Mouse (Mus musculus) lung, embryonic 16.5 days (tissue): ENCODE measurements at regions not wholly inside any gene's neighbourhood (a gene's known extent, or its start where the extent isn't known, plus 50 kb on each side); places are given as distances from the start of the nearest gene placed in this dataset.

Experiments
- ATAC-seq: fragments of 200-750 bp; cut with Nextera tagmentation; 2 replicates; pipeline ENCODE4 v1.8.0; 2017; ENCODE audit warnings: low read depth, mild to moderate bottlenecking, moderate library complexity
- H3K27ac ChIP-seq: fragments of 300-500 bp; sonication (generic); 2 replicates; pipeline ENCODE4 v1.5.1; 2014; ENCODE audit warnings: mild to moderate bottlenecking, control low read depth, low read length
- H3K27me3 ChIP-seq: fragments of 300-500 bp; sonication (generic); 2 replicates; pipeline ENCODE4 v1.6.1; 2014; ENCODE audit warnings: low read depth, low read length, mixed read lengths; ENCODE audit not compliant: control insufficient read depth, insufficient read depth
- H3K36me3 ChIP-seq: fragments of 300-500 bp; sonication (generic); 2 replicates; pipeline ENCODE4 v1.6.1; 2014; ENCODE audit warnings: low read length; ENCODE audit not compliant: control insufficient read depth, insufficient read depth
- H3K4me1 ChIP-seq: fragments of 300-500 bp; sonication (generic); replicated peaks from 2 replicates; pipeline ENCODE4 v1.6.1; 2014; ENCODE audit warnings: low read length, mixed read lengths; ENCODE audit not compliant: control insufficient read depth, insufficient read depth
- H3K4me2 ChIP-seq: fragments of 300-500 bp; sonication (generic); 2 replicates; pipeline ENCODE4 v1.6.1; 2014; ENCODE audit warnings: low read depth, low read length, control low read depth
- H3K4me3 ChIP-seq: fragments of 300-500 bp; sonication (generic); 2 replicates; pipeline ENCODE4 v1.5.1; 2014; ENCODE audit warnings: mild to moderate bottlenecking, low read length, control low read depth
- H3K9ac ChIP-seq: fragments of 300-500 bp; sonication (generic); 2 replicates; pipeline ENCODE4 v1.6.1; 2014; ENCODE audit warnings: low read length, control low read depth
- H3K9me3 ChIP-seq: fragments of 300-500 bp; sonication (generic); 2 replicates; pipeline ENCODE4 v1.6.1; 2016; ENCODE audit warnings: low read length; ENCODE audit not compliant: control insufficient read depth
- WGBS: fragments of 180-500 bp; shearing (Covaris S2); extraction: QIAGEN DNeasy Blood & Tissue Kit; methylation state at CpG from one replicate; pipeline ENCODE4 v1.1.7; 2014; 5-methylcytosine and 5-hydroxymethylcytosine counted together

- Histone ChIP-seq H3K27me3 (no peaks in the 10 kb centered on the region), H3K4me2 (no peak overlapping the region), H3K4me3 (no peak overlapping the region), H3K36me3 (no peaks in the 10 kb centered on the region), H3K9ac (no peak overlapping the region), H3K9me3 (no peaks in the 10 kb centered on the region), H3K27ac (no peak overlapping the region), H3K4me1 (no peaks in the 10 kb centered on the region)
- WGBS, result 88% methylated on average over 9 of the region's 9 CpGs
- ATAC-seq, result no peak
Observed at GRCm38 (mm10) chr10:12146942-12147537, 722.1 kb downstream of the Utrn start.

- H3K4me3 ChIP-seq, result no peak overlapping the region
- no peaks in the 10 kb centered on the region for H3K4me1 ChIP-seq
- H3K27me3 ChIP-seq, result no peaks in the 10 kb centered on the region
- no peak overlapping the region for H3K4me2 ChIP-seq
- H3K27ac ChIP-seq, result no peak overlapping the region
- H3K9ac ChIP-seq, result no peak overlapping the region
- H3K36me3 ChIP-seq, result no peaks in the 10 kb centered on the region
- H3K9me3 ChIP-seq, result no peaks in the 10 kb centered on the region
- 64% methylated on average over 3 of the region's 3 CpGs for WGBS
- ATAC-seq, result no peak
Observed at GRCm38 (mm10) chr10:12170243-12170642, 698.9 kb downstream of the Utrn start.

- no peak overlapping the region for H3K9ac ChIP-seq
- H3K4me1 ChIP-seq, result no peaks in the 10 kb centered on the region
- no peak for ATAC-seq
- H3K9me3 ChIP-seq, result no peaks in the 10 kb centered on the region
- H3K36me3 ChIP-seq, result no peaks in the 10 kb centered on the region
- H3K4me2 ChIP-seq, result no peak overlapping the region
- WGBS, result 66% methylated on average over 14 of the region's 14 CpGs
- H3K27ac ChIP-seq, result no peak overlapping the region
- H3K4me3 ChIP-seq, result no peak overlapping the region
- no peaks in the 10 kb centered on the region for H3K27me3 ChIP-seq
Observed at GRCm38 (mm10) chr10:12174200-12174818, 694.9 kb downstream of the Utrn start.

- H3K4me2 ChIP-seq, result no peak overlapping the region
- H3K4me1 ChIP-seq, result no peaks in the 10 kb centered on the region
- no peak overlapping the region for H3K4me3 ChIP-seq
- H3K27me3 ChIP-seq, result no peaks in the 10 kb centered on the region
- no peaks in the 10 kb centered on the region for H3K36me3 ChIP-seq
- 33% methylated on average over 3 of the region's 3 CpGs for WGBS
- H3K27ac ChIP-seq, result no peak overlapping the region
- H3K9ac ChIP-seq, result no peak overlapping the region
- ATAC-seq, result no peak
- H3K9me3 ChIP-seq, result no peaks in the 10 kb centered on the region
Observed at GRCm38 (mm10) chr10:12175141-12175540, 694.0 kb downstream of the Utrn start.

GRCm38 (mm10) chr10:12177482-12177881 is 691.7 kb downstream of the Utrn start:
- Histone ChIP-seq H3K4me1 (no peaks in the 10 kb centered on the region), H3K9ac (no peak overlapping the region), H3K27me3 (no peaks in the 10 kb centered on the region), H3K36me3 (no peaks in the 10 kb centered on the region), H3K9me3 (no peaks in the 10 kb centered on the region), H3K27ac (no peak overlapping the region), H3K4me3 (no peak overlapping the region), H3K4me2 (no peak overlapping the region)
- 84% methylated on average over 1 of the region's 1 CpGs for WGBS
- ATAC-seq, result no peak

GRCm38 (mm10) chr10:12180965-12181364 is 688.2 kb downstream of the Utrn start:
- no peaks in the 10 kb centered on the region for H3K9me3 ChIP-seq
- no peaks in the 10 kb centered on the region for H3K36me3 ChIP-seq
- 76% methylated on average over 4 of the region's 4 CpGs for WGBS
- ATAC-seq, result no peak
- H3K4me1 ChIP-seq, result no peaks in the 10 kb centered on the region
- H3K27me3 ChIP-seq, result no peaks in the 10 kb centered on the region
- no peak overlapping the region for H3K27ac ChIP-seq
- H3K4me3 ChIP-seq, result no peak overlapping the region
- H3K9ac ChIP-seq, result no peak overlapping the region
- no peak overlapping the region for H3K4me2 ChIP-seq

GRCm38 (mm10) chr10:12186918-12187639 is 682.1 kb downstream of the Utrn start:
- H3K27me3 ChIP-seq, result no peaks in the 10 kb centered on the region
- no peak overlapping the region for H3K4me3 ChIP-seq
- no peaks in the 10 kb centered on the region for H3K9me3 ChIP-seq
- H3K4me2 ChIP-seq, result no peak overlapping the region
- H3K4me1 ChIP-seq, result no peaks in the 10 kb centered on the region
- no peak overlapping the region for H3K9ac ChIP-seq
- no peak overlapping the region for H3K27ac ChIP-seq
- H3K36me3 ChIP-seq, result no peaks in the 10 kb centered on the region
- WGBS, result 79% methylated on average over 13 of the region's 13 CpGs
- ATAC-seq, result no peak

GRCm38 (mm10) chr10:12187669-12188342 is 681.4 kb downstream of the Utrn start:
- Histone ChIP-seq H3K9me3 (no peaks in the 10 kb centered on the region), H3K27ac (no peak overlapping the region), H3K4me3 (no peak overlapping the region), H3K36me3 (no peaks in the 10 kb centered on the region), H3K4me2 (no peak overlapping the region), H3K9ac (no peak overlapping the region), H3K4me1 (no peaks in the 10 kb centered on the region), H3K27me3 (no peaks in the 10 kb centered on the region)
- WGBS, result 73% methylated on average over 8 of the region's 8 CpGs
- no peak for ATAC-seq

- H3K27ac ChIP-seq, result no peak overlapping the region
- no peak overlapping the region for H3K4me3 ChIP-seq
- no peaks in the 10 kb centered on the region for H3K9me3 ChIP-seq
- H3K4me1 ChIP-seq, result no peaks in the 10 kb centered on the region
- H3K36me3 ChIP-seq, result no peaks in the 10 kb centered on the region
- no peaks in the 10 kb centered on the region for H3K27me3 ChIP-seq
- H3K4me2 ChIP-seq, result no peak overlapping the region
- ATAC-seq, result no peak
- WGBS, result 74% methylated on average over 3 of the region's 3 CpGs
- H3K9ac ChIP-seq, result no peak overlapping the region
Observed at GRCm38 (mm10) chr10:12190435-12190834, 678.7 kb downstream of the Utrn start.
